Mouse (Mus musculus): ENCODE data around the gene Vmn2r5.
"Not testable (repeated sequence)": the region's sequence is repeated elsewhere in the genome, so short reads cannot be mapped to it uniquely, and the experiment has no call there.

Gene Vmn2r5

DNA sequence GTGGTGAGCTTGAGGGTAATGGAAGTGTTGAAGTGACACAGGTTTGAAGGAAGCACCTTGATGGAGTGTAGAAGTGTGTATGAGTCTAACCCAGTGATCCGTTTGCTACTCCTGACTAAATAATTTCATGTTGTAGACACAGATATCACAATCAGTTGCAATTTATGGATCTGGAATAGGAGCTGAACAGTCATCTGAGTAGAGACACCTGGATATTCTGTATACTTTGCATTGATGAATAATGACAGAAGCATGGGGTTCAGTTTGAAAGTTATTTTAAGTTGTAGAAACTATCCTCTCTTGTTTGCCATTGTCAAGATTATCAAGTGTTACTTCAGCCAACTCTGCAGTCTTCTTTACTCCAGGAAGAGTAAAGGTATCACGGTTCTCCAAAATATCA lies at the start of gene Vmn2r5:
TSS of gene Vmn2r5 (minus strand) at position 101 of the 400 bp plus-strand sequence.
- in situ Hi-C loops (cut with MboI, MseI): not testable (repeated sequence)

DNA sequence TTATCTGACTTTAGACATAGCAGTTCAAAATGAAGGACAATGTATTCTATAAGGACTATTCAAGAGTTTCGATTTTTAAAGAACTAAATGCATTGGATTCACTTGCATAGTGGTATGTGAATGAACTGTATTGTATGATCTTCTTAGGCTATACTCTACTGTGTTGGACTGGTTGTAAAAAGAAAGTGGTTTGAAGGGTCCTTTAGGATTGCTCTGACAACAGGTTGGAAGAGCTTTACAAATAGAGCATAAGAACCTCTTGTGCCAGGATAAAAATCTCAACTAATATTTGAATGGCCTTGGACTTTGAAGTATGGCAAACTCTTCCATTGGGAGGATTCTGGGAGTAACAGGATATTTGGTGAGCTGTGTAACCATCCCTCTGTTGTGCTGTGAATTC lies 13.9 kb upstream of the Vmn2r5 start:
- in situ Hi-C loops (cut with MboI, MseI): not testable (repeated sequence)

Measured in T-helper 2 cell (primary cell).